In the genomic region with DNA sequence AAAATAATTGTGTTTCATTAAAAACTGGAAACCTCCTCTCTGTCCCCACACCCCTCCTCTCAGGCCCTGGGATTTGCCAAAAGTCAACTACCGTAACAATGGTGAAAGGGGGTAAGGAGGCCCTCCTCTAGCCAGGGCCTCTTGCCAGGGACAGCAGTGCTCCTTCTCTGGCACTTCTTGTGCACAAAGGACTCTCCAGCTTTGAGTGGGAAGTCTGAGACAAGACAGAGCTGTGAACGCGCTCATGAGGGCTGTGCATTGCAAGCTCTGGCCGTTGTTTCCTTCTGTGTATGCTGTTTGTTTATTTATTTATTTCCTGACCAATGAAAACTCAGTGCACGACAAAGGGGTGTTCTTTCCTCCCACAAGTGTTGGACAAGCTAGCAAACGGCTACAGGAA, we compare ENCODE assay signal across 9 mouse cellular contexts. TPM values are rescaled to one million over a fixed set of nuclear protein-coding genes. Genes with fewer than 3 reads are reported as not detected.
DNase-seq lines count a peak whose midpoint lies in the region; ATAC-seq lines count a peak whose summit lies in the region.
"Had no signal": no experiment of that assay in that cellular context is flagged by ENCODE, and none has a peak within 500 bp of the region (broad histone marks: within the 10 kb centered on the region; RNA-seq: fewer than 3 reads in every experiment).

No protein-coding gene starts in this region.

- H3K36me3 ChIP-seq in forebrain, embryonic 13.5 days (ENCODE audit: poor library complexity, severe bottlenecking): no peaks in the 10 kb centered on the region
- H3K36me3 ChIP-seq in forebrain, embryonic 12.5 days (replicated peaks): no peaks in the 10 kb centered on the region

- peak; percentile 10 to 39 for DNase-seq in left cerebral cortex, adult 18-20 months (ENCODE audit: low spot score in 2 of 2)
- DNase-seq in left cerebral cortex, adult 11 months (ENCODE audit: low spot score): no peak
- peak; percentile 13 to 15 for DNase-seq in left cerebral cortex, postnatal 36 days (ENCODE audit: low spot score in 2 of 2)
- peak; percentile 16 for DNase-seq in ovary, postnatal 14 days (ENCODE audit: low spot score)
- no peak for DNase-seq in retina, embryonic 14.5 days (ENCODE audit: low spot score)
- no peak for DNase-seq in adrenal gland, postnatal 25 days
- DNase-seq: cerebellum, adult 9-10 months had no signal

- no peak overlapping the region for H3K4me3 ChIP-seq in forebrain, embryonic 13.5 days
- H3K4me3 ChIP-seq in forebrain, embryonic 12.5 days (replicated peaks): no peak overlapping the region

- H3K4me1 ChIP-seq in forebrain, embryonic 13.5 days: no peaks in the 10 kb centered on the region
- no peaks in the 10 kb centered on the region; the same call in 1 of the 2 replicates for H3K4me1 ChIP-seq in forebrain, embryonic 12.5 days

- intact Hi-C loops in left cerebral cortex, postnatal 36 days (cut with DNase I): no loop called here

- H3K27ac ChIP-seq in forebrain, embryonic 13.5 days: no peak overlapping the region
- no peak overlapping the region for H3K27ac ChIP-seq in forebrain, embryonic 12.5 days

- no peaks in the 10 kb centered on the region for H3K9me3 ChIP-seq in forebrain, embryonic 13.5 days (replicated peaks)
- H3K9me3 ChIP-seq in forebrain, embryonic 12.5 days: no peaks in the 10 kb centered on the region

- WGBS in forebrain, embryonic 13.5 days: 72% methylated on average over 6 of the region's 6 CpGs
- 83% methylated on average over 6 of the region's 6 CpGs for WGBS in forebrain, embryonic 12.5 days

- H3K27me3 ChIP-seq in forebrain, embryonic 13.5 days: no peaks in the 10 kb centered on the region
- H3K27me3 ChIP-seq in forebrain, embryonic 12.5 days: no peaks in the 10 kb centered on the region

- ATAC-seq in forebrain, embryonic 13.5 days: peak; percentile 59; the same call in 1 of the 2 replicates
- no peak for ATAC-seq in forebrain, embryonic 12.5 days (ENCODE audit: low FRiP score)

- H3K9ac ChIP-seq in forebrain, embryonic 13.5 days: no peak overlapping the region
- no peak overlapping the region for H3K9ac ChIP-seq in forebrain, embryonic 12.5 days

- no peak overlapping the region for H3K4me2 ChIP-seq in forebrain, embryonic 13.5 days
- H3K4me2 ChIP-seq in forebrain, embryonic 12.5 days: no peak overlapping the region

RNA-seq across cellular contexts. Expression of a gene that starts 50.8 kb away (rescaled TPM):
- 16.0 and 16.6 TPM in 2 replicates for polyA plus RNA-seq in forebrain, embryonic 13.5 days (2015; fragmentation: Nextera tagmentation; extraction: Ambion mirVana)
- polyA plus RNA-seq in forebrain, embryonic 12.5 days (2016; fragmentation: Nextera tagmentation; extraction: Ambion mirVana): 15.3 and 16.0 TPM in 2 replicates
- total RNA-seq in left cerebral cortex, adult 18-20 months (2021): 10 to 100 TPM; 15.5 to 17.7 TPM
- 10 to 100 TPM; 13.3 to 19.1 TPM for total RNA-seq in left cerebral cortex, postnatal 36 days (2021)
- total RNA-seq in adrenal gland, postnatal 25 days (2021): 15.2 and 20.6 TPM in 2 replicates

Comparison
In these comparisons a context has a peak if more than half of its experiments do, and no peak if none do; other contexts are left out.
1. DNase-seq: peak in left cerebral cortex, adult 18-20 months (2 of 2), left cerebral cortex, postnatal 36 days (2 of 2) and ovary, postnatal 14 days (single experiment); none in left cerebral cortex, adult 11 months (single experiment), retina, embryonic 14.5 days (single experiment) and adrenal gland, postnatal 25 days (single experiment).